Mouse (Mus musculus): ENCODE measurements around the gene Grm1.

GRCm38 (mm10) chr10:10929672-10930071 is 152.5 kb downstream of the Grm1 start:
- TF ChIP-seq GATA1 (IDR thresholded peaks at IDR 0.05; ENCODE audit: borderline replicate concordance, low read length) (no peak), FLI1 (IDR thresholded peaks at IDR 0.05; ENCODE audit: low read length) (no peak)
